Mouse (Mus musculus) MEL-GATA-1-ER (cell line): Measurements from ENCODE around the gene Oas1e.

Experiments
- DNase-seq: peaks from one replicate; pipeline ENCODE4 v3.0.0-alpha.2; 2012; ENCODE audit warnings: low read depth; ENCODE audit errors: extremely low read depth

The Oas1e gene

DNA sequence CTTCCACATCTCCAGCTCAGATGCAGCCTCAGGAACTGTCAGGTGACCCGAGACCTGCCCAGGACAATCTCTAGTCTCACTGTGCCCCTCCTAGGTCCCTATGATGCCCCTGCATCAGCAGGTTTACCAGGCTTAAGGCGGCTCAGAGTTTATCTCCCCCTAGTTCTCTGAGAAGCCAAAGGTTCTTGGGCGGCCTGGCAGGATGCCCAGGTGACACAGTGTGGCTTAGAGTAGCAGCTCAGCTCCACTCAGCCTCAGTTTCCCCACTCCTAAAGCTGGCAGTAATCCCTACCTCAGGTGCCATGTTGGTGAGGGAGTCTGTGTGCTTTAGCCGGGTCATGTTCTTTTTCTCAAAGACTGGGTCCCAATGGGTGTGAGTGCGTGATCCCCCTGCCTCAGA is 18.5 kb downstream of the Oas1e start:
- DNase-seq = no peak

DNA sequence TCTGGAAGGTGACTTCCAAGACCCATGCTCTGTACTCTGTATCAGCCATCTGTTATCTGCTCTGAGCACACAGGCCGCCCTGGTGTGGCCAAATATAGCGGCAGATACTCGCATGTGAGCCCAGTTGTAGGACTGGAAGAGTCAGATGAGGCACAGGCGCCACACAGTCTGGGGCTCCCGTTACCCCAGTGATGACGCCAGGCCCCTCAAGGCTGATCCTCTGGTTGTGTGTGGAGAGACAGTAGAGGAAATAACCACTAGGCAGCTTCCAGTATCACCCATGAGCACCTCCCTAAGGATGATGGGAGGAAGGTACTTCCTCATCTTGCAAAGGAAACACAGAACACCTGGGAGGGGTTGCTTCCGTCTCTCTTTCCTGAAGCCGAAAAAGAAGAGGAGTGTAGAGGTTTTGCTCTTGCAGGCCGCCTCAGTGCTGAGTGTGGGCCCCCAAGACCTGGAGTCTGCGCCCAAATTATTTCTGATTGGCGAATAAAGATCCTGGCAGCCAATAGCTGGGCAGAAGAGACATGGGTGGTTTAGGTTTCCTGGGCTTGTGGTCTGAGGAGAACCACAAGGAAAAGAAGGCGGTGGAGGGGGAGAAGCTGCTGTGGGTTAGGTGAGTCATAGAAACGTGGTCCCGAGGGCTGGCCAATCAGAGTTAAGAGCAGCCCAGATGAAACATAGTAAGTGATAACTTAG is 19.9 kb downstream of the Oas1e start:
- DNase-seq = peak; percentile 95

DNA sequence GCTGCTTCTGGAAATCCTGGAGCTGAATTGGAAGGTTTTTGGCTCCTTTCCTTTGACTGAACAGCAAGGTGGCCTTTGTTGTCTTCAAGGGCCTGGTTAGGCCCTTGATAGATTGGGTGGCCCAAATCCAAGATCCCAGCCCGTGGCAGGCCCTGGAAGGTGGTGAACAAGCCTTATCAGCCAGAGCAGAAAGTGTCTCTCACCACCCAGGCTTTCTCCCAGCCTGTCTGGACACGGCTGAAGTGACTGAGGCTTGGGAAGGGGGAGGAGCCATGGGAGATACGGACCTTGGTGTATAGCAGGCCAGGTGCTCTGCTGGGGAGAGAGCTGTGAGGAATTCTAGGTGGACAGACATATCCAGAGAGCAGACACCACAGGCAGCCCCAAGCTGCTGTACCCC is 25.9 kb downstream of the Oas1e start:
- peak; percentile 44 for DNase-seq

DNA sequence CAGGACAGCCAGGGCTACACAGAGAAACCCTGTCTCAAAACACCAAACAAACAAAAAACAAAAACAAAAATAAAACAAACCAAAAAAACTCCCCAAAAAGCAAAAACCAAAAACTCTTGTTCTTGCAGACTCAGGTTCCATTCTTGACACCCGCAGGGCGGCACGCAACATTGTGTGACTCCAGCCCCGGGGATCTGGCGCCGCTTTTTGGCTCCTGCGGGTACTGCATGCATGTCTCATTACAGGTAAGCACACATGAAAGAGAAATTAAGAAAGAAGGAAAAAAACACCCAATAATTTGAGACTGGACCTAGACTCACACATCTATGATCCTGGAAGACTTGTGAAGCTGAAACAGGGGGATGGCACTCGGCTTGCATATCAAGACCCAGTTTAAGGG is 30.3 kb downstream of the Oas1e start:
- DNase-seq = no peak

DNA sequence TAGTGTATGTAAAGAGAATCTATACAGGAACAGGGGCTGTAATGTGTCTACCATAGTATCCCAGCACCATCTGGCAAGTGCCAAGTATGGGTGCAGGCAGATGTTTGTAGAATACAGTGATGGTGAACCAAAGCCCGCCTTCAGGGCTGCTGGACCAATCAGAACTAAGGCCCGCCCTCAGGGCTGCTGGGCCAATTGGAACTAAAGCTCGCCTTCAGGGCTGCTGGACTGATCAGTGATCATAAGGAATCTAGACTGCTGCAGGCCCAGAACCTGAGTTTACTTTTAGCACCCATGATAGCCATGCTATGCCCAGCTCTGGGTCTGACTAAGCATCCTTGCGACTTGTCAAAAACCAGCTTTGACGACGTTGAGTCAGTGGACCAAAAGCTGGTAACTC is 33.4 kb downstream of the Oas1e start:
- DNase-seq = no peak

DNA sequence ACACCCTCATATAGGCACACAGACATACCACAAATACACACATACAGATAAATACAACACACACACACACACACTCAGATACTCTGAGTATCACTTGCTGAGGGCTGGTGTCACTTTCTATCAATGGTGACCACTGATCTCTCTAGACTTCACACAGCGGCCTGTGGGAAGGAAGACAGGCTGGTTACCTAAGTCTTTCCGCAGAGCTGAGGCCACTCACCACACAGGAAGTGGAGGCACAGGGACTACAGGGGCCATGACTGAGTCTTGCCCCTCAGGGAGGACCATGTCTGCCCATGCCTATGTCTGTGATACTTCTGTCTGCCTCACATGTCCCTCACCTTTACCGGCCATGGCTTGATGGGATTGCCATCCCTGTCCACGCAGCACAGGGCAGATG is 41.1 kb downstream of the Oas1e start:
- DNase-seq = no peak

DNA sequence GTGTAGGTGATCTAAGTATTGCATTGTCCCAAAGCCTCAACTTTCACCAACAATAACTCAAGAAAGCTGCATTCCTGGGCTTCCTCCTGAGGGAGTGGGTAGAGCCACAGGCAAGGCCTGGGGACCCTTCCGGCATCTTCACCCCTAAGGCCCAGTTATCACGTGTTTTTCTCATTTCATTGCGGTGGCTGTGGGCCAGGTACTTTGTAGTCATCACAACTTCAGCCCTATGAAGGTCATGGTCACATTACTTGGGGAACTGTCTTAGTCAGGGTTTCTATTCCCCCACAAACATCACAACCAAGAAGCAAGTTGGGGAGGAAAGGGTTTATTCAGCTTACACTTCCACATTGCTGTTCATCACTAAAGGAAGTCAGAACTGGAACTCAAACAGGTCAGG is 42.5 kb downstream of the Oas1e start:
- DNase-seq = no peak

DNA sequence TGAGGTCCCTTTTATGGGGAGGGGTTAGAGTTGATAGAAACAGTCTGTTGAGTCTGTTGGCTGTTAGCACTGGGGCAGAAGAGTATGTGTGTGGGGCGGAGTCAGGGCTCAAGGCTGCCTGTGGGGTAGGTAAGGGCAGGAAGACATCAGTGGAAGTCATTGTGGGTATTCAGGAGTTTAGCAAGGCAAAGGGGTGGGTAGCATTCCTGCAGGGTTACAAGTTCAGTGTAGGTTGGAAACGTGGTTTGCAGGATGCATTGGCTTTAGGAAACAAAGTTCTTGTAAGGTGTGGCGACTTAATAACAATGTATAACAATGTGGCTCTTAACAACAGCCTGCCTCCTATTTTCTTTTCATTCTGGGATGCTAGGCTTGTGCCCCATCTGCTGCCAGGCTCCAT is 44.1 kb downstream of the Oas1e start:
- DNase-seq = no peak

DNA sequence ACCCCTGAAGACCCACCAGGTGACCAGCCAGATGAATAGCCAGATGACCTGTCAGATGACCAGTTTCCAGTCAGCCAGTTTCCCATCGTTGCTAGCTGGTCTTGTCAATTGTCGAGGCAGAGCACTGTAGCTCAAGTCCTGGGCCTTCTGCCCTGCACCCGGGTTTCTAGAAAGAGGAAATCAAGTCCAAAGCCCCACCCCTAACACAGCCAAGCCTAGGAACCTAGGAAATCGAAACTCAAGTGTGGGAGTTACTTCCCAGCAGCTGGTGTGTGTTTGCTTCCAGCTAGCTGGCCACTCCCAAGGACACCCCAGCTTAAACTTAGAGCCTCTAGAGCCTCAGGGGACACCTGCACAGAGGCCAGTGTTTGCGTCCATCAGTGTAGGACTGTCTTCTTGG is 45.6 kb downstream of the Oas1e start, which contains the start of gene Oas2:
Gene Oas2, minus strand, starts transcription at position 166 of the 400 bp plus-strand sequence.
- DNase-seq = peak; percentile 39

DNA sequence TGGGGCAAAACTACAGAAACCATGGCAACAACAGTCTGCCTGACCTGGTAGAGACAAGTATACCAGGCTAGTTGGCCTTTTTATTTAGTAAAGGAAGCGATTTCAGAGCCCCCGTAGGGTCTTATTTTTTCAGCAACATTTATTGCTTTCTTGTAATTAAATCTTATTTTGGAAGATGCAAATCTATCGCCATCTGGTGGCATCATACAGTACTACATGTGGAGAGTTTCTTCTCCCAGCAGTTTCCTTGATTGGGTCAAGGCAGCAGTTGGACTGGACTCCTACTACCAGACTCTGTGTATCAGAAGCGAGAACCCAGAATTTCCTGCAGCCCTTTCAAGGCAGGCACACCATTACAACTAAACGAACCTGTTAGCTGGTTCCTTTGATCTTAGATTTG is 48.9 kb downstream of the Oas1e start:
- DNase-seq = peak; percentile 47

DNA sequence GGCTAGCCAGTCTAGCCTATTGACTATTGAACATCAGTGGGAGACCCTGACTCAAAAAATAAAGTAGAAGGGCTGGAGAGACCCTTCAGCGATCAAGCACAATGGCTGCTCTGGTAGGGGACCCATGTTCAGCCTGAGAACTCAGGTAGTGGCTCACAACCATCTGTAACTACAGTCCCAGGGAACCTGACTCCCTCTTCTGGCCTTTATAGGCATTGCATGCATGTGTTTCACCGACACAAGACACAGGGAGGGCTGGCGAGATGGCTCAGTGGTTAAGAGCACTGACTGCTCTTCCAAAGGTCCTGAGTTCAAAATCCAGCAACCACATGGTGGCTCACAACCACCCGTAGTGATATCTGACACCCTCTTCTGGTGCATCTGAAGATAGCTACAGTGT is 53.2 kb downstream of the Oas1e start:
- peak; percentile 35 for DNase-seq
